Mouse (Mus musculus) ovary, postnatal 10 days (tissue): ENCODE results near the gene Prdm13.
A peak's percentile ranks its signal among the peaks of the same experiment; 100 is the strongest.

ENCODE experiments used
- DNase-seq: peaks from one replicate; pipeline ENCODE4 v3.0.0; 2022; ENCODE audit warnings: low spot score

Gene Prdm13

DNA sequence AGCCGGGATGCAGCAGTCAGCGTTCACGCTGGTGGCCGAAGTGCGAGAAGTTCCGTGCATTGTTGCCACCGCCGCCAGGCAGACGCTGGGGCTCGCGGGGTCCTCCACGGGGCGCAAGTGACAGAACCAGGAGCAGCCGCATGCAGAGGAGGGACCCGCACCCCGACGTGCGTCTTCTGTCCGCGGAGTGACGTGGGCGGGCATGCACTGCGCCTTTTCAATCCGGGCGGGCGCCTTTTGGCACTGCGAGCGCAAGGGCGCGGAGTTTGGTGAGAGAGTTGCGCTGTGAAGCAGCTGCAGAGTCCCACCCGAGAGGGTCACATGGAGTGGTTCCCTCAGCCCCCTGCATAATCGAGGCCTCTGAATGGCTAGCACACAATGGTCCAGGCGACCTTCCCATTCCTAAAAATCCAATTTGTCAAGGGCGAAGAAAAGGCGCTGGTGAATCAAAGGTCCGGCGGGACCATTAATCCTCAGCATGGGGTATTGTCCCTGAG, at the start of gene Prdm13:
Gene Prdm13, minus strand, starts transcription at position 369 of the 497 bp plus-strand sequence.
- DNase-seq: no peak

DNA sequence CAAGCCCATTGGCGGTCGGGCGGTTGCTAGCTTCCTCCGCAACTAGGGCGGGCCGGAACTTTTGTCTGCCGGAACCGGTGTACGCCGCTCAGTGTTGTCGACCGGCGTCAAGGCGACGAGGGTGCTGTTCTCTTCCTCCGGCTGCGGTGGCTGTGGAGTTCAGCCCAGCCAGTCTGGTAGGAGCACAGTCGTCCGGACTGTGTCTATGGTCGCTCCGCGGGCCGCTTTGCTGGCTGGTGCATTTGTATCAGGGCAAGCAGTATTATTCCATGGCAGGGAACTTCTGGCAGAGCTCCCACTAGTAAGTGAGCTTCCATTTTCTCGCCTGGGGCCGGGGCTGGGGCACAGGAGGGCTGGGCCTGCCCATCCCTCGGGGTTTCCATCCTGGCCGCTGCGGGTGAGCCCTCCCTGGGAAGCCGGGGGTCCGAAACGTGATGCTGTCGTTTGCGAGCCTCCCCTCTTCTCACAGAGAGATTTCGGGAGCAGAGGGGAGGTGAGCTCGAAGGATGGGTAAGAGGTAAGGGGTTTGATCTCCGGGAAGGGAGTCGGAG, 41.9 kb upstream of the Prdm13 start, which contains the start of gene Ccnc:
Gene Ccnc, plus strand, starts transcription at position 87 of the 551 bp plus-strand sequence.
- DNase-seq: peak; percentile 86

DNA sequence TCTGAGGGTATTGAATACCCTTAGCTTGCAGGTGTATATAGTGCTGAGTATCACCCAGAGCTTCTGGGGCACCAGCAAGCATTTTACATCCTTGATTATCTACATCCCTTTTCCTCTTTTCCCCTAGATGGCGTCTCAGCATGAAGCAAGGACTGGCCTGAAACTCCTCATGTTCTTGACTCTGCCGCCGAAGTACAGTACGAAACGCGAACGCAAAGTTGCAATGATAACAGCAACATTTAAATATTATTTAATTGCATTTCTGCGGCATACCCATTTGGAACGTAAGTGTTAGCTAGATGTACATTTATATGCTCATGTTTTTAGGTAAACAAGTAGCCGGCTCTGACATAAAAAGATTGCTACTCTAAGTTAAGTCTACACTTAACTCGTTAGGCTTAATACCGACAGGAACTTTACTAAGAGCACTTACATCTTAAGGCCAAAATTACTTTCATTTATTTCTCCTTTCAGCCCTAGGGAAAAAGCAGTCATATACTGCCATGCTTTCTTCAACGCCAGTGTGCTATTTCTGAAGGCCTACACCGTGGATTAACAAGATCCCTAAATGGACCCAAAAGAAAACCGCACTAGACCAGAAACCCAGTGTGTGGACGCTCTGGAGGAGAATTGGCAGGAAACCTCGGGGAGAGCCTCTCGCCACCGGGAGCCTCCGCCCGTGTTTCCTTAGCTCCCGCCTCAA, 41.3 kb upstream of the Prdm13 start:
- no peak for DNase-seq

DNA sequence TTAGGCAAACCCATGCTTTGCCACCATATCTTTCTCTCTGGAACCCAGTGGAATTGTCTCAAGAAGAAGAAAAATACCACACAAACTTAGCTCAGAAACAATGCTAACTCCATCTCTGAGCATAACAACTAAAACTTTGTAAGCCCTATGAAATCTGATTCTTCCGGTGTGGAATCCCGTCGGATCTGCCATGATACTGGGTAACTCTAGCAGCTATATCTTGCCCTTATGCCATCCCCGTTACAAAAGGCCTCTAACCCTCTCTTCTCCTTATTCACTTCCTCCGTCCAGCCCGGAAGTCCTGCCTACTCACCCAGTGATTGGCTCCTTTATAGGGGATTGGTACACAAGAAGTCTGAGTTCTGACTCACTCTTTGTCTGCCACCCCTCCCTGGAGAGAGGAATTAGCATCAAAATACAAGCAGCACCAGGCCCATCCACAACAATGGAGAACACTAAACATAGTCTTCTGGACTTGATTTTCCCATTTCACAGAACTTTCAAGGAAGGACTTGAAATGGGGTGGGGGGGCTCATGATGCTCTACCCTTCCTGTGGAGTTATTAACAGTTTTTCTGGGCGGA, 37.1 kb upstream of the Prdm13 start:
- no peak for DNase-seq

DNA sequence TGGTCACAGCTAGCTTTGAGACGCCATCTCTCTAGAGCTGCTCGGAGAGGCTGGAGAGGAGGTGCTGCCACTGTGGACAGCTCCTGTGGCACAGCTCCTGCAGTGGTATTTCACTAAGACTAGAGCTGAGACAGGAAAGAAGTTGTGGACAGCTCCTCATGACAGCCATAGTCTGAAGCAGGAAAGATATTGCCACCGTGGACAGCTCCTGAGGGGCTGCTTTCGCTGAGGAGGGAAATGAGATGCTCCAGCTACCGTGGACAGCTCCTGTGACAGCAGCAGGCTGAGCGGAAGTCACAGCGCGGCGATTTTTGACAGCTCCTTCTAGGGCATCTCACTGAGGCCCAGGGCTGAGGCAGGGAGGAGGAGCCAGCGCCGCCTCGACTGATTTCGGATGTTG, 26.4 kb upstream of the Prdm13 start:
- peak; percentile 50 for DNase-seq

DNA sequence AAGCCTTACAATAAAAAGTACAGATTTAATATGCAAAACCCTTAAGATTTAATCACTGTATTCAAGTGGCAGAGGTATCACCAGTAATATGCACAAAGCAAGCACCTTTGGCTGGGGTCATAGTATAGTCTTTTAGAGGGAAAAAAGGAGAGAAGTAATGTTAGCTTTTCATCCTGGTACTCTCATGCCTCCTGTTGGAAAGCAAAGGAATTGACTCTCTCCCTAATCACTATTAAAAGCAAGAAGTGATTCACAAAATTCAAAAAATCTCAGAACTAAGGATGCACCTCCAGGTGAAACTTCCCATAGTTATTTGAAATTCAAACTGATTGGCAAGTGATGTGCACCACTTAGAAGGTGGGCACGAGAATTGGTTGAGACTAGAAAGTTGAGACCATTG, 19.3 kb upstream of the Prdm13 start:
- no peak for DNase-seq

DNA sequence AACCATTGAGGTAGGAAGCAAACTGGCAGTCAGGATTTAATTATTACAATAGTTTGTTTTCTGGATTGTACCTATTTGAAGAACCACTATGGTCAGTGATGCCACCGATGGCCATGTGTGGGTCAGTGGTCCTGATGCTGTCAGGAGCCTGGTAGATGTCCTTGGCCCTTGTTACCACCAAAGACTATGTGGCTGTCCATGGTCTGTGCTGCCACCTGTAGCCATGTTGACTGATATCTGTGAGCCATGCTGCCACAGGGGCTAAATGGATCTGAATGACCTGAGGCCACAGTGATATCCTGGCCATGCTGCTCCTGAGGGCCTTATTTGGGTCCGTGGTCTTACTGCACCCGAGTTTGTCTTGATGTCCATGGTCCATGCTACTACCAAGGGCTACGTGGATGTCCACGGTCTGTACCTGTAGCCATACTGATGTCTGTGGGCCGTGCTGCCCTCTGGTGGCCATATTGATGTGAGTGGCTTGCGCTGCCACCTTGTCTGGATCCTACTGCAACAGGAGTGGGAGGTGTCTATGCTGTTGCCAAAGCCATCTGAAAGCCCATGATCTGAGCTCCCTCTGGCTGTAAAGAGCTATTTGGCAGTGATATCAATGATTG, 10.0 kb upstream of the Prdm13 start:
- no peak for DNase-seq

DNA sequence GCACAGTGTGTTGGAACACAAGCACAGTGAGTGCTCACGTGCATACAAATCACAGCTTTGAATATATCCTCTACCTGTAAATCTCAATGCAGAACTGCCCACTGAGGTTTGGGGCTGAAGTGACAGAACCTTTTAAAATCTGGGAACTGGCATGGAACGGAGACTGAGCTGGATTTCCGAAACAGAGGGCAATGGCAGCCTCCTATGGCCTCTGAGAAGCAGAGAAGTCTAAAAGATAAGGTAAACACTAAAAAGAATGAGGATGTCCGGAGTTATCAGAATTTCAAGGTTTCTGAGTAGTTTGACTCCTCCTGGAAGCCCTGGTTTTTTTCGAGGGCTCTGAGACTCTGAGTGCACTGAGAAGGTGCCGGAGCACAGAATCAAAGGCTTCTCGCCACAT, 4.5 kb upstream of the Prdm13 start:
- DNase-seq: no peak

DNA sequence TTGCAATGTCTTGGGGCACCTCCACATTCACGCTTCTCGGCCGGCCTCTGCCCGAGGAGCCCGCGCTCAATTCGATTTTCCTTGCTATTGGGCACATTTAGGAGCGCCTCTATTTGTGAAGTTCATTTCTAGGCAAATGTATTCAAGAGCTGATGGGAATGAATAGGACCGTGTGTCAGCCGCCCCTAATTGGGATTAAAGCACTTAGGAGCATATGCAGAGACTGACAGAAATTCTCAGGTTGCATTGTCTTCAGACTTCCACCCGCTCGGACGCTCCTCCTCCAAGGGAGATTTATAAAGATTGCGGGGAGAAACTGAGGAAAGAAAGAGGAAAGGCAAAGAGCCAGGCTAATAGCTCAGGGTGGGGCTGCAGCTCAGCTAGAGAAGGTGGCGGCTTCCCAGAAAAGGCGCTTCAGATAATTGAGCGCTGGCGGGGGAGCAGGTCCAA, 3.8 kb upstream of the Prdm13 start:
- no peak for DNase-seq

DNA sequence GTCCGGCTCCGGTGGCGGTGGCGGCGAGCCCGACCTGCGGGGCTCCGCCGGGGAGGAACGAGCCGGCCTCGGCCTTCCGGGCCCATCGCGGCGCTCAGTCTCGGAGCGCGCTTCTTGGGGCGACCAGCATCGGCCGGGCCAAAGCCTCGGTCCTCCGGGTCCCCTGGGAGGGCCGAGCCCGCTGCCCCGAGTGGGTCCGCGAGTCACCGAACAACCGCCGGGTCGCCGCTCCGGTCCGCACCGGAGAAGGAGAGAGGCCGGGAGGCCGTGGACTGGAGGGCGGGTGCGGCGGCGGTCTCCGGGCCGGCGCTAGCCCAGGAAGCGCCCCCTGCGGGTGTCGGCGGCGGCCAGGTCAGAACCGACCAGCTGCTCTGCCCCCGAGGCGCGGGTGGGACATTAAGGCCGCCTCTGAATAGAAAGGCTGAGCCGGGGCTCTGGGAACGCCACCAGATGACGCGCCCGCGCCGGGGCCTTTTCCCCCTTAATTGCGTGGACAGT, 3.0 kb upstream of the Prdm13 start:
- no peak for DNase-seq

DNA sequence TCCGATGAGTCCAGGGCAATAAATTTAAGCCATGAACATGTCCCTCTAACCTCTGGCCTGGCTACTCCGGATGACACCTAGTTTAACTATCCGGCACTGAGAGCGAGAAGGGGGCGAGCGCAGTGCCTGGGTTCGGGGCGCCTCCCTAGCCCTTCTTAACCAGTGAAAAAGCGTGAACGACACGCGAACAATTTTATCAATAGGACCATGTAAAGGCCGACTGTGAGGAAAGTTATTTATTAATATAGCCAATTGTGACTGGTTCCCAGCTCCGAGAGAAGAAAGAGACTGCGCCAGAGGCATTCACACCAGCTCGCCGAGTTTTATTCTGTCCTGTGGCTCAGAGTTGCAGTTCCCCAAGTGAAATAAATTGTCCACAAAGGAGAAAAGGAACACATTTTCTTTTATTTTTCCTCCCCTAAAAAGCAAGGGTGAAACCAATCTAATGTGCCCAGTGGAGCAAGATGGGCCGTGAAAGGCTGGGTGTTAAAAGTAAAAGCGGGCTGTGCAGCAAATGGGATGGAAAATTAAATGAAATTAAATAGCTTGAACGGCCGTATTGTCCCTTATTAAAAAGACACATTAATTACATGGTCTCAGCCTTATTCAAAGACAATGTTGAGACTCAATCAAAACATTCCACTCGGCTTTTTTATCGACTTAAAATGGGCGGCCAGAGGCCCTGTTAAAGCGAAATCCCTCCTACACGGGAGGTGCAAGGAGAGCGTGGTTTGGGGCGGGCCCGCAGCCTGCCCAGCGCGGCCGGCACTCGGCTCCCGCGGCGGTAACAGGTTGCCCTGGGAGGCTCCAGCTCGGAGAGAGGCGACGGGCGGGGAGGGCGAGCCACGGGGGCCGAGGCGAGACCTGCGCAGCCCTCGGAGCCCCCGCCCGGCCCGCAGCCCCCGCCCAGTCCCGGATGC, 2.3 kb upstream of the Prdm13 start:
- no peak for DNase-seq

DNA sequence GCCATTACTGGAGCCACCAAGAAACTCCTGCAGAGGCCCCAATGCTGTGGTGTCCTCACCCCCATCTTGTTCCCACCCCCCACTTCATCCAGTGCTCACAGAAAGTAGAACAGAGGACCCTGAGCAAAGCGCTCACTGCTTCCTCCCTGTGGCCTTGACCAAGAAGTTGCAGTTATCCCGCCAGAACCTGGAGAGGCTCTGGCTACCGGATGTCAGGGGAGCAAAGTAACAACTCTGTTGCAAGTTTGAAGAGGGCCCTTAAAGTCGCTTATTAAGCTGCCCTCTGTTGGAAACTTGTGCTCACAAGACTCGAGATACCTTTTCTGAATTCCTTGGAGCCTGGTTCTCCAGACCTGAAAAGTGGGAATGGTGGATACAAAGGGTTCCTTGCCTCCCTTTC, 1.2 kb upstream of the Prdm13 start:
- DNase-seq: no peak

DNA sequence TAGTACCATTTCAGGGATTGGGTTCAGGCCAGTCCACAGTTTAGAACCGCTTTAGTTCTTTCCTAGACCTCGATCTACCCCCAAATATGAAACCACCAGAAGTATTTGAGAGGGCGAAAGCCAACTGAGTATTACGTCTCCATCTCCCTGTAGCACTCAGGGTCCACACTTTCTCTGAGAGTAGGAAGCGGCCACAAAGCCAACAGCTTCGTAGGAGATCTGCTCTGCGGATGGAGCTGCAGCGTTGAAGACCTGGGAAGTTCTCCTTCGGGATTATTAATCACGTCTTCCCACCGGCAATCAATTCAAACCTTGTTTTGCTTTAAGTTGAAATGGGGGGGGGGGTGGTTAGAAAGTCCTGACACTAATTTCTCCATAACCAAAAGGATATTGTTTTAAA, 653 bp upstream of the Prdm13 start:
- no peak for DNase-seq

DNA sequence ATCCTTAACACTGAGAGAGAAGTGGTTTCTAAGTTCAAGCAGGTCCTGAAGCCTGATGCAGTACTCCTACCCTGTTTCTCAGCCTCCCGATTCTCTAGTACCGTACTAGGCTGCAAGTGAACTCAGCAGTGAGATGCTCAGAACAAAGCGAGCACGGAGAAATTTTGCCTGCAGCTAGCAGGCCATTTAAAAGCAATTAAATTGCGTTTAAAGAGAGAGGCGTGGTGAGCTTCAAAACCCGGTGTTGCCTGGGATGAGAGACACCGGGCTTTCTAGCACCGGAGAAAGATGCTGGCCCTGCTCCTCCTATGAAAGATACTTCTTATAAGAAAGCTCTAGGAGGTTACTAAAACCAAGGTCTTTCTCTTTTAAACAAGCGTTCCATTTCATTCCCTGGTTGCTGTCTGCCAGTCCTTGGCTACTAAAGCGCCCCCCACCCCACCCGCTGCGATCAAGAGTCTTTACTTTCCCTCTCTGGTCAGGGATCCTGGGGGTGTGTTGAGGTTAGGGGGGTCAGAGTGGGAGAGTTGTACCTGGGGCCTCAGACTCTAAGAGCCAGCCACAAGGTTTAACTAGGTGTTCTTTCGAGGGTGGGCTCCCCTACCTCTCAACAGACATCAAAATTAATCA, 1.3 kb downstream of the Prdm13 start:
- DNase-seq: no peak

DNA sequence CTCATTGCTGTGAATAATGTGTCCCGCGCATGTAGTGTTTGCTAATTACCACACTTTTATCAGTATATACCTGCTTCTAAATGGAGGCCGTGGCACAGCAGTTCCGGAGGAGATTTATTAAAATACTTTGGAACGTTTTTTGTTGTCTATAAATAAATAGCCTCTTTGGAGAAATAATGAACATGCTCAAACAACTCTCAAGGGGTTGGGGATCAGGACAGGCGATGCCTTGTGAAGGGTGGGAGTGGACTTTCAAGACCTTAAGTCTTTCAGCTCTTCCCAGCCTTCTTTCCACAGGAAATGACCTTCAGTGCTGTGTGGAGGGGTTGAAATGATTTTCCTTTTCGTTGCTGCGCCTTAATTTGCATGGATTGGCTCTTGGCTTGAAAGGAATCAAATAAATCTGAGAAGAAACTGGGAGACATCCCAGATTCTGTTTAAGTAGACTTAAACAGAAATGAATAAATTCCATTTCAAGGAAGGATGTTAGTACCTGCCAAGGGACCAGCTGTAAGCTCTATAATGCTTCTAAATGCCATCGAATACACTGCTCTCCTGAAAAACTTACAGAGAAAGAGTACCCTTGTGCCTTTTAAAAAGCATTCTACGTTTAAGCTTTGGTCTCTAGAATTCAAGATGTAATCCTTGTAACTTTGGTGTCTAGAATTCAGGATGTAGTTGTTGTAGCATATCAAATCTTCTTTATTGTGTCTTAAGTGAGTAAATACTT, 3.2 kb downstream of the Prdm13 start:
- no peak for DNase-seq

DNA sequence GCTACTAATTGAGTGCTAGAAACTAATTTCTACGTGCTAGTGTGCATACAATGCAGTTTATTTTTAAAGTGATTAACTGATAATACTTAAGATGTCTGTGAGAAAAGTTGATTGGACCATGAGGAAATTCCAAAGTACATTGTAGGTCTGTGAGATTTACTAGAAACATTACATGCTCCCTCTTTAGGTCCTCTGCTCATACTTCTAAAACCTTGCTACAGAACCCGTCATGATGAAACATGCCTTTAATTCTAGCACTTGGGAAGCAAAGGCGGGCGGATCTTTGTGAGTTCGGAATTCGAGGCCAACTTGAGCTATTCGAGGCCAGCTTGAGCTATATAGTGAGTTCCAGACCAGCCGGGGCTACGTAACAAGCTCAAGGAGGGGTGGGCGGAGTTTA, 4.8 kb downstream of the Prdm13 start:
- no peak for DNase-seq

DNA sequence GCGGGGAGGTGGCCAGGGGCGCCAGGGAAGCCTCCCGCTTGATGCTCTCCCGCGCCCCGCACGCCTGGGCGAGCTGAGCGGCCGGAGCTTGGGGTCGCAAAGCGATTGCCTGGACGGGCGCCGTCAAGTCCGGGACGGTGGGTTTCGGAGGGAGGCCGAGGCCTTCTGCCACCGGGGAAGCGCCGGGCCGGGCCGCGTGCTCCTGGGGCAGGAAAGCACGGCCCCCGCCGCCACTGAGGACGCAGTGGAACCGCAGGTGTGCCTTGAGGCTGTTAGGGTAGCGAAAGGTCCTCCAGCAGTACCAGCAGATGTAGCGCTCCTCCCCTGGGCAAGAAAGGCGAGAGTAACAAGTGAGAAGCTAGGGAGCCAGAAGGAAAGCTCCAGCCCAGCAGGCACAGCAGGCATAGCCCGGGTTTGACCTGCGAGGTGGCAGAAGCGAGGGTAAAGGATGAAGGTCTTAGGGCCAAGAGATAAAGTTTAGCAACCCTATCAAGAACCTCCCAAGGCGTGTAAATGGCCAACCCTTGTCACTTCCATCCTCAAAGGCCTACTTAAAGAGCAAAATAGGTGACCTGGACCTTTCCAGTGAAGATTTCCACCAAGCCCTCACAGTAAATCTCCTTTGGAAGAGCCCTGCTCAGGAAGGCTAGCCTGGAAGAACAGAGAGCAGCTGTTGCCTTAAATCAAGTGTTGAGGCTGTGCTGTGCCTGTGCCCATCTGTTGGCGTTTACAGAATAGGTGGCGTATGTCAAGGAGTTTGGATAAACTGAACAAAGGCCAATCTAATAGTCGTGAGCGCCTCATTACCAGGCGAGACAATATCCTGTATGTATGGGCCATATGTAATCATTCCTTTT, 5.9 kb downstream of the Prdm13 start:
- no peak for DNase-seq

DNA sequence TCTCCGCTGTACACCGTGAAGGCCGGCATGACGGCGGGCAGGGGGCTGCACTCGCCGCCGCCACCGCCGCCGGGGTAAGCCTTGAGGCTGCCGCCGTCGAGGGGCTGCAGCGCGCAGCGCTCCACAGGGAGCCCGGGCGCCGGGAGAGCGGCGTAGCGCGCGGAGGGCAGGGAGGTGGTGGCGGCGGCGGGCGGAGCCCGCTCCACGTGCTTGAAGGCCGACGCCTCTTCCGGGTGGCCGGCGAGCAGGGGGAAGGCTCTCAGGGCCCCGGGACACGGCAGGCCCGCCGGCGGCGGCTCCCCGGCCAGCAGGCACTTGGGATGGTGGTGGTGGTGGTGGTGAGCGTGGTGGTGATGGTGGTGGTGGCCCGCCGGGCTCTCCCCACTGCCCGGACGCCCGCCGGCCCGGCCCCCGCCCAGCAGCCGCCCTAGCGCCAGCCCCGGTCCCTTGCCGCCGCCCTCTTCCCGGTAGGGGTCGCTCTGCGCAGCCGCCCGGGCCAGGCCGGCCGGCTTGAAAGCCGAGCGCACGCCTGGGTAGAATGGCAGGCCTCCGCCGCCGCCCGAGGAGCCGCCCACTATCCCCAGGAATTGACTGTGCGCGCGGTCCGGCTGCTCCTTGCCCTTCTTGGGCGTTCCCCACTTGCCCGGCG, 6.7 kb downstream of the Prdm13 start:
- no peak for DNase-seq
